Mouse (Mus musculus) neural tube, embryonic 13.5 days (tissue): ENCODE measurements at regions not wholly inside any gene's neighbourhood (a gene's known extent, or its start where the extent isn't known, plus 50 kb on each side); places are given as distances from the start of the nearest gene placed in this dataset.

Experiments
- ATAC-seq: fragments of 200-750 bp; cut with Nextera tagmentation; 2 replicates; pipeline ENCODE4 v1.8.0; 2017; ENCODE audit warnings: low read depth, mild to moderate bottlenecking, moderate TSS enrichment, moderate library complexity
- H3K27ac ChIP-seq: fragments of 300-500 bp; sonication (generic); replicated peaks from 2 replicates; pipeline ENCODE4 v1.5.1; 2015; ENCODE audit warnings: moderate library complexity, mild to moderate bottlenecking, inconsistent platforms
- H3K27me3 ChIP-seq: fragments of 300-500 bp; sonication (generic); 2 replicates; pipeline ENCODE4 v1.6.1; 2015; ENCODE audit warnings: mild to moderate bottlenecking, inconsistent platforms
- H3K36me3 ChIP-seq: fragments of 300-500 bp; sonication (generic); 2 replicates; pipeline ENCODE4 v1.6.1; 2015; ENCODE audit warnings: mild to moderate bottlenecking, inconsistent platforms
- H3K4me1 ChIP-seq: fragments of 300-500 bp; sonication (generic); replicated peaks from 2 replicates; pipeline ENCODE4 v1.6.1; 2015; ENCODE audit warnings: inconsistent platforms
- H3K4me2 ChIP-seq: fragments of 300-500 bp; sonication (generic); 2 replicates; pipeline ENCODE4 v1.6.1; 2015; ENCODE audit warnings: inconsistent platforms, mild to moderate bottlenecking, moderate library complexity
- H3K4me3 ChIP-seq: fragments of 300-500 bp; sonication (generic); 2 replicates; pipeline ENCODE4 v1.5.1; 2015; ENCODE audit warnings: mild to moderate bottlenecking, inconsistent platforms
- H3K9ac ChIP-seq: fragments of 300-500 bp; sonication (generic); 2 replicates; pipeline ENCODE4 v1.6.1; 2015; ENCODE audit warnings: moderate library complexity, mild to moderate bottlenecking, inconsistent platforms
- H3K9me3 ChIP-seq: fragments of 300-500 bp; sonication (generic); 2 replicates; pipeline ENCODE4 v1.6.1; 2016; ENCODE audit warnings: inconsistent platforms
- WGBS: fragments of 180-500 bp; shearing (Covaris S2); methylation state at CpG from one replicate; pipeline ENCODE4 v1.1.7; 2015; 5-methylcytosine and 5-hydroxymethylcytosine counted together

GRCm38 (mm10) chr1:18531702-18532101 is 266.8 kb upstream of the Defb41 start:
- Histone ChIP-seq H3K27me3 (no peaks in the 10 kb centered on the region), H3K9ac (no peak overlapping the region), H3K4me1 (no peaks in the 10 kb centered on the region), H3K4me2 (no peak overlapping the region), H3K27ac (no peak overlapping the region), H3K36me3 (no peaks in the 10 kb centered on the region), H3K4me3 (no peak overlapping the region), H3K9me3 (no peaks in the 10 kb centered on the region)
- WGBS: 100% methylated on average over 1 of the region's 1 CpGs
- no peak for ATAC-seq

GRCm38 (mm10) chr1:18524485-18524884 is 259.5 kb upstream of the Defb41 start:
- no peak overlapping the region for H3K4me2 ChIP-seq
- H3K27ac ChIP-seq: no peak overlapping the region
- no peaks in the 10 kb centered on the region for H3K4me1 ChIP-seq
- no peak for ATAC-seq
- no peaks in the 10 kb centered on the region for H3K27me3 ChIP-seq
- no peak overlapping the region for H3K9ac ChIP-seq
- no peak overlapping the region for H3K4me3 ChIP-seq
- H3K9me3 ChIP-seq: no peaks in the 10 kb centered on the region
- WGBS: 82% methylated on average over 2 of the region's 2 CpGs
- no peaks in the 10 kb centered on the region for H3K36me3 ChIP-seq

- H3K36me3 ChIP-seq: no peaks in the 10 kb centered on the region
- no peak overlapping the region for H3K9ac ChIP-seq
- H3K4me2 ChIP-seq: no peak overlapping the region
- no peaks in the 10 kb centered on the region for H3K27me3 ChIP-seq
- 74% methylated on average over 2 of the region's 2 CpGs for WGBS
- no peaks in the 10 kb centered on the region for H3K9me3 ChIP-seq
- H3K4me1 ChIP-seq: no peaks in the 10 kb centered on the region
- H3K4me3 ChIP-seq: no peak overlapping the region
- H3K27ac ChIP-seq: no peak overlapping the region
- ATAC-seq: no peak
Observed at GRCm38 (mm10) chr1:18522902-18523301, 258.0 kb upstream of the Defb41 start.

GRCm38 (mm10) chr1:18512764-18513163 is 247.8 kb upstream of the Defb41 start:
- no peak overlapping the region for H3K9ac ChIP-seq
- H3K4me1 ChIP-seq: no peaks in the 10 kb centered on the region
- ATAC-seq: no peak
- H3K9me3 ChIP-seq: no peaks in the 10 kb centered on the region
- 88% methylated on average over 3 of the region's 3 CpGs for WGBS
- H3K36me3 ChIP-seq: no peaks in the 10 kb centered on the region
- H3K4me3 ChIP-seq: no peak overlapping the region
- H3K4me2 ChIP-seq: no peak overlapping the region
- H3K27me3 ChIP-seq: no peaks in the 10 kb centered on the region
- H3K27ac ChIP-seq: no peak overlapping the region

GRCm38 (mm10) chr1:18498556-18498955 is 233.6 kb upstream of the Defb41 start:
- no peak for ATAC-seq
- WGBS: 85% methylated on average over 3 of the region's 3 CpGs

GRCm38 (mm10) chr1:18468496-18468895 is 203.6 kb upstream of the Defb41 start:
- Histone ChIP-seq H3K9me3 (no peaks in the 10 kb centered on the region), H3K4me2 (no peak overlapping the region), H3K36me3 (no peaks in the 10 kb centered on the region), H3K4me3 (no peak overlapping the region), H3K9ac (no peak overlapping the region), H3K27ac (no peak overlapping the region), H3K27me3 (no peaks in the 10 kb centered on the region), H3K4me1 (peaks cover 6% of the 10 kb centered on the region)
- 77% methylated on average over 2 of the region's 2 CpGs for WGBS
- no peak for ATAC-seq

More at GRCm38 (mm10) chr1:18498556-18498955, 233.6 kb upstream of the Defb41 start:
- no peak overlapping the region for H3K9ac ChIP-seq
- H3K27me3 ChIP-seq: no peaks in the 10 kb centered on the region
- no peaks in the 10 kb centered on the region for H3K36me3 ChIP-seq
- no peaks in the 10 kb centered on the region for H3K4me1 ChIP-seq
- H3K4me2 ChIP-seq: no peak overlapping the region
- no peaks in the 10 kb centered on the region for H3K9me3 ChIP-seq
- no peak overlapping the region for H3K4me3 ChIP-seq
- no peak overlapping the region for H3K27ac ChIP-seq

- Histone ChIP-seq H3K36me3 (no peaks in the 10 kb centered on the region), H3K27me3 (no peaks in the 10 kb centered on the region), H3K4me3 (no peak overlapping the region), H3K4me2 (no peak overlapping the region), H3K9me3 (no peaks in the 10 kb centered on the region), H3K9ac (no peak overlapping the region), H3K27ac (no peak overlapping the region), H3K4me1 (peaks cover 10% of the 10 kb centered on the region)
- 78% methylated on average over 3 of the region's 3 CpGs for WGBS
- ATAC-seq: no peak
Observed at GRCm38 (mm10) chr1:18465303-18465829, 200.4 kb upstream of the Defb41 start.

- 13% methylated on average over 1 of the region's 1 CpGs for WGBS
- ATAC-seq: peak; percentile 81
- H3K27ac ChIP-seq: no peak overlapping the region
- no peak overlapping the region for H3K9ac ChIP-seq
- no peaks in the 10 kb centered on the region for H3K36me3 ChIP-seq
- no peak overlapping the region for H3K4me2 ChIP-seq
- no peaks in the 10 kb centered on the region for H3K9me3 ChIP-seq
- H3K4me3 ChIP-seq: no peak overlapping the region
- no peaks in the 10 kb centered on the region for H3K27me3 ChIP-seq
- peaks cover 10% of the 10 kb centered on the region for H3K4me1 ChIP-seq
Observed at GRCm38 (mm10) chr1:18463218-18463617, 198.3 kb upstream of the Defb41 start.

- 13% methylated on average over 3 of the region's 3 CpGs for WGBS
- ATAC-seq: peak; percentile 79
- Histone ChIP-seq H3K36me3 (no peaks in the 10 kb centered on the region), H3K27me3 (no peaks in the 10 kb centered on the region), H3K4me1 (peaks cover 10% of the 10 kb centered on the region), H3K9ac (no peak overlapping the region), H3K4me2 (no peak overlapping the region), H3K9me3 (no peaks in the 10 kb centered on the region), H3K4me3 (no peak overlapping the region), H3K27ac (peak overlapping the region; percentile 57; the same call in 1 of the 2 replicates)
Observed at GRCm38 (mm10) chr1:18416297-18416732, 151.4 kb upstream of the Defb41 start.

- Histone ChIP-seq H3K4me3 (no peak overlapping the region), H3K9ac (0 out of 2 replicates have a peak overlapping the region, but pooled peaks have one; percentile 17), H3K36me3 (no peaks in the 10 kb centered on the region), H3K27ac (peak overlapping the region; percentile 57; the same call in 1 of the 2 replicates), H3K9me3 (no peaks in the 10 kb centered on the region), H3K4me1 (peaks cover 10% of the 10 kb centered on the region), H3K4me2 (no peak overlapping the region), H3K27me3 (no peaks in the 10 kb centered on the region)
- 0 out of 2 replicates have a peak, but pooled peaks have one; percentile 40 for ATAC-seq
- 22% methylated on average over 2 of the region's 2 CpGs for WGBS
Observed at GRCm38 (mm10) chr1:18415879-18416278, 150.9 kb upstream of the Defb41 start.

- WGBS: 56% methylated on average over 2 of the region's 2 CpGs
- Histone ChIP-seq H3K27ac (no peak overlapping the region), H3K4me2 (no peak overlapping the region), H3K9me3 (no peaks in the 10 kb centered on the region), H3K4me1 (peaks cover 10% of the 10 kb centered on the region), H3K9ac (no peak overlapping the region), H3K4me3 (no peak overlapping the region), H3K36me3 (no peaks in the 10 kb centered on the region), H3K27me3 (no peaks in the 10 kb centered on the region)
- ATAC-seq: no peak
Observed at GRCm38 (mm10) chr1:18412746-18413145, 147.8 kb upstream of the Defb41 start.

GRCm38 (mm10) chr1:18389591-18389990 is 124.7 kb upstream of the Defb41 start:
- H3K4me1 ChIP-seq: no peaks in the 10 kb centered on the region
- H3K36me3 ChIP-seq: no peaks in the 10 kb centered on the region
- no peak overlapping the region for H3K9ac ChIP-seq
- H3K27me3 ChIP-seq: no peaks in the 10 kb centered on the region
- no peak overlapping the region for H3K27ac ChIP-seq
- H3K9me3 ChIP-seq: no peaks in the 10 kb centered on the region
- no peak overlapping the region for H3K4me3 ChIP-seq
- ATAC-seq: no peak
- no peak overlapping the region for H3K4me2 ChIP-seq

GRCm38 (mm10) chr1:18384079-18384478 is 119.1 kb upstream of the Defb41 start:
- WGBS: 55% methylated on average over 4 of the region's 4 CpGs
- H3K4me2 ChIP-seq: no peak overlapping the region
- no peak for ATAC-seq

More at GRCm38 (mm10) chr1:18384079-18384478, 119.1 kb upstream of the Defb41 start:
- H3K4me1 ChIP-seq: no peaks in the 10 kb centered on the region
- no peak overlapping the region for H3K4me3 ChIP-seq
- no peaks in the 10 kb centered on the region for H3K27me3 ChIP-seq
- H3K9ac ChIP-seq: no peak overlapping the region
- H3K27ac ChIP-seq: no peak overlapping the region
- no peaks in the 10 kb centered on the region for H3K9me3 ChIP-seq
- H3K36me3 ChIP-seq: no peaks in the 10 kb centered on the region
